Mouse (Mus musculus) CD4-positive helper T cell, adult 2 months (primary cell): ENCODE data around the gene Nek7.

Experiments
- DNase-seq: peaks from one replicate; pipeline ENCODE4 v3.0.0-alpha.2; 2012; ENCODE audit warnings: low read depth, missing footprints, low spot score

Gene Nek7

DNA sequence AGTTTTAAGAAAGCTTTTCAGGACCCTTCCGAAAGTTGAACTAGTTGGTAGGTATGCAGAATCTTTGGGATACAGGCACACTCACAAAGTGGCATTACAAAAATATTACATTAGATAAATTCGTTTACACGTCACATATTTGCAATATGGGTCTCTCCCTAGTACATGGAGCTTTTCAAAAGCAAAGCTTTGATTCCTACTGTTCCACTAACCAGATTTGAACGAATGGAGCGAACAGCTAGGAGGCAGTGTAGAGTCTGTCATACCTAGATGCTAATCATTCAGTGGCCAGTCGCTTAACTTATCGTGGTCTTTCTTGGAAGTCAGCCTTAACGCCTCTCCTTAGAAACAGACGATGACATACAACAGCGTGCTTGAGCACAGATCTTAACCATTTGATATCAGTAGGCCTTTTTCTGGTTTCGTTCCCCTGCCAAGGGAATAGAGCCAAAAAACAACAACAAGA, at the start of gene Nek7:
Gene Nek7 (minus strand): TSS at position 146 of the 466 bp plus-strand sequence.
- peak; percentile 72 for DNase-seq

DNA sequence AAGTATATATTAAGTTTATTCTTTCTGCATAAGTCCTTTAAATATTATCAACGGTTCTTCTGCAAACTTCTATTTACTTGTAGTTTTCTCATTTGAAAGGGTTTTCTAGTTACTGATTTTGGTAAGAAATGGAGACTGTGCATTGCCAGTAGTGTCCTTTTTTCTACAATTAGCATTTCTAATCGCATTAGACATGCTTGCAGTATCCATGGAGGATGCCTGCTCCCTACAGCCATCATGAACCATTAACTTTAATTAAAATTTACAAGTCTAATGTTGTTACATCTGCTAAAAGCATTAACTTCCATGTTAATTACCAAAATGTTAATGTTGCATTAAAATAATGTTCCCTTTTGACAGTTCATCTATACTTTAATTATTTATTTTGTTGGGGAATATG, 42.4 kb upstream of the Nek7 start:
- no peak for DNase-seq

GRCm38 (mm10) chr1:138654212-138654611, 34.3 kb upstream of the Nek7 start:
- no peak for DNase-seq

GRCm38 (mm10) chr1:138644991-138645390, 25.1 kb upstream of the Nek7 start:
- no peak for DNase-seq

GRCm38 (mm10) chr1:138643306-138643830, 23.4 kb upstream of the Nek7 start:
- DNase-seq: no peak

GRCm38 (mm10) chr1:138640934-138641461, 21.1 kb upstream of the Nek7 start:
- no peak for DNase-seq

DNA sequence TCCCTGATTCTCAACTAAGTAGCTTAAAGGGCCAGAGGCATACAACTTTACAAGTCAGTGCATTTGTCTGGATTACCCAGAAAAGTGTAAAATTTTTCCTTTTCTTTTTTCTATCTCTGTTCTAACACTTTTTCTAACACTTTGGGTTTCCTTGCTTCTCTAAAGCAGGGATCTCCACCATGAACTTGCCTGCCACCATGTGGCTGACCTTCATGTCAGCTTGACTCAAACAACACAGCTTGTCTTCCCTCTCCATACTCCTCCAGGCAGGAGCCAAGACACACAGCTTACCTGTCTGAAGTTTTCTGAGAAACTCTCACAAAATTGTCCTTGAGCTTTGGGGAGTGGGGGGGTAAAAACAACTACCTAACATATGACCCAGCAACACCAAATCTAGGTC, 17.9 kb upstream of the Nek7 start:
- DNase-seq: peak; percentile 47

- no peak for DNase-seq
These were observed 14.6 kb upstream of the Nek7 start for GRCm38 (mm10) chr1:138634561-138634960.

GRCm38 (mm10) chr1:138628919-138629318, 9.0 kb upstream of the Nek7 start:
- DNase-seq: no peak

- no peak for DNase-seq
These were observed 8.5 kb upstream of the Nek7 start for GRCm38 (mm10) chr1:138628486-138628885.

GRCm38 (mm10) chr1:138627804-138628203, 7.9 kb upstream of the Nek7 start:
- DNase-seq: no peak

- DNase-seq: no peak
These were observed 6.3 kb upstream of the Nek7 start for GRCm38 (mm10) chr1:138626288-138626687.

DNA sequence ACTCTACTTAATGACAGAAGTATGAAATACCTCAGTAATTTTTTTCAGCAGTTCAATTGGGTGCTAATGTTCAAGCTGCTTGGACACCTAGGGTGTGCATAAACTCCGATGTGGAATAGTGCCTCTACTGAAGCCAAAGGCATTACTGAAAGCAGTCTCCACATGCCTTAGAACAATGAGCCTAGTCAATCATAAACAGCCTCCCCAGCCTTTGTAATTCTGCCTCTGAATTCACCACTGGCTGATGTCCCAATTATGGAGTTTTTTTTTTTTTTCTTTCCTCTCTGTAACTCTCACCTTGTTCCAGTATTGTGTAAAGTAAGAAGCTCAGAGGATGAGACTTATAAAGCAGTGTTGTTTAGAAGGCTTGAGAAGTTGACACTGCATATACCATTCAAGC, 3.9 kb upstream of the Nek7 start:
- DNase-seq: no peak

DNA sequence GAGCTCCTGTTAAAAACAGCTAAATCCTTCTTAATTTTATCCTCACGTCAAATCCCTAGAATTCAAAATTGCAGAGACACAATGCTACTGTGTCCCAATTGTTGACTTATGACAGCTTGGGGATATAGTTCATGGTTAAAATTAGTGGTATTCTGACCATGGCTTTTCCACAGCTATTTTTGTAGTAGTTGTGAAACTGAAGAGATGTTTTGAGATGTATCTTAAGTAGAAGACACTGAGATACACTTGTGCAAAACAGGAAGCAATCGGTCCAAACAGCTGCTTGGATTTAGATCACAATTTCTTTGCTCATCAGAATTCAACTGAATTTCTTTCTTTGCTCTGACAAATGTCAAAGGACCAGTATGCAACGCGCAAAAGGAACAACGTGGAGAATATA, 2.9 kb upstream of the Nek7 start:
- no peak for DNase-seq

- DNase-seq: no peak
These were observed 2.5 kb upstream of the Nek7 start for GRCm38 (mm10) chr1:138622431-138622830.

- peak; percentile 94 for DNase-seq
These were observed 598 bp downstream of the Nek7 start for GRCm38 (mm10) chr1:138619114-138619971.

- peak; percentile 85 for DNase-seq
These were observed 2.0 kb downstream of the Nek7 start for GRCm38 (mm10) chr1:138618012-138618354.

GRCm38 (mm10) chr1:138617279-138618011, 2.5 kb downstream of the Nek7 start:
- DNase-seq: no peak

DNA sequence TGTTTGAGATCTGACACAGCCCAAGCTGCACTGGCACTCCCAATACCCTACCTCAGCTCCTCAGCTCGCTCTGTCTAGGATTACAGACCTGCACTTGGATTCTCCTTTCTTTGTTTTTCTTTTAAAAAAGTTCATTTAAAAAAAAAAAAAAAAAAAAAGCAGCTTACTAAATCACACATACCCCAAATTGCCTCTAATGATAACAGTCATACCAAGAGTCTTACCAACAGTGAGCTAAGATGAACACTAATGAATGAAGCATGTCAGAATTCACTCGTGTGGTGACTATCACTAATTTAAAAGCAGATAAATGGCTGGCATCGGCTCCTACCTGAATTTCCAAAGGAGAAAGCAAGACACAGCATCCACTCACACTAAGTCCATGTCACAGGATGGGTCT, 4.6 kb downstream of the Nek7 start:
- no peak for DNase-seq

DNA sequence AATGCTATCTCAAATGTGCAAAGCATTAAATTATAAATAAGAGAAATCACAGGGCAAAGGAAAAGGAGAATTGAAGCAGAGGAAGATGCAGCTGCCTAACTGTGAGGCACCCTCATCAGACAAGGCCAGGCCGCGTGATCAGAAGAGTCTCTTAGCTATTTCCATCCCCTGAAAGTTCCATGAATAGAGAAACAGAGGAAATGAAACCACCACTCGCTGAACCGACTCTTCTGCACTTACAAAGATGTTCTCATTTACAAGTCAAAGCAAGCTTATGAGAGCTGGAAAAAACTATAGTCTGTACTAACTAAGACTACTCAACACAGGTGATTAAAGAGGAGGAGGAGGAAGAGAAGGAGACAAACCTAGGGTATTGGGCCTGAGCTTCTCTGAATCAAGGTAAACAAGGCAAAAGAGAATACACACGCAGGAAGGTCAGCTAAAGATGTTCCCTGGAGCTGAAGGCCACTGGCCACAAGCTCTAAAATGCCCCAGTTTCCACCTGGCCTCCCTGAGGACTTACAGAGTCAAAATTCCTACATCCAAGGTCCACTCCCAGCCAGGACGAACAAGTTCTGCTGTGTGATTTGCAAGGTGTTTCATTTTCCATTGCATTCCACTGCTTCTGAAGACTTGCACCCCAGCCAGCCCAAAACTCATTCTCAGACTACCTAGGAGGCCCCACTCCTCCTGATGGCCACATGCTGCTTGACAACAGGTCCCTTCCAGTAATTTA, 5.2 kb downstream of the Nek7 start:
- peak; percentile 61 for DNase-seq

DNA sequence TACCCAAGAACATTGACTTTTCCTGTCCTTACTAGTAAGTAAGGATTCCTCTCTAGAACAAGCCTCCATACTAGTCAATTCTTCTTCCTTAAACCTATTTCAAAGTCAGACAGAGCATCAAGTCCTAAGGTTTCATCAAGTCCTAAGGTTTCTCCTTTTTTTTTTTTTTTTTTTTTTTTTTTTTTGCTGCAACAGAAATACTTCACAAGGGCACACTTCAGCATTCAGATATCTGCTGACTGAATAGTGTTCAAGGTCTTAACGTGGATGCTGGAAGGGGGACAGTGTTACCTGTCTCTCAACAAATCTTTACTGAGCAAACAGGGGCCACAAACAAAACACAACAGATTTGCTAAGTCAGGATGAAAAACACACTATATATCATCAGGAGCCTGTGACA, 7.8 kb downstream of the Nek7 start:
- no peak for DNase-seq

- no peak for DNase-seq
These were observed 10.8 kb downstream of the Nek7 start for GRCm38 (mm10) chr1:138609176-138609575.
